Mouse (Mus musculus) thymus, postnatal 10 days (tissue): ENCODE measurements at regions not wholly inside any gene's neighbourhood (a gene's known extent, or its start where the extent isn't known, plus 50 kb on each side); places are given as distances from the start of the nearest gene placed in this dataset.

Experiments
- DNase-seq, 2 experiments: peaks; one replicate each; pipeline ENCODE4 v3.0.0; 2021; ENCODE audit warnings: low spot score in 2 of 2

DNA sequence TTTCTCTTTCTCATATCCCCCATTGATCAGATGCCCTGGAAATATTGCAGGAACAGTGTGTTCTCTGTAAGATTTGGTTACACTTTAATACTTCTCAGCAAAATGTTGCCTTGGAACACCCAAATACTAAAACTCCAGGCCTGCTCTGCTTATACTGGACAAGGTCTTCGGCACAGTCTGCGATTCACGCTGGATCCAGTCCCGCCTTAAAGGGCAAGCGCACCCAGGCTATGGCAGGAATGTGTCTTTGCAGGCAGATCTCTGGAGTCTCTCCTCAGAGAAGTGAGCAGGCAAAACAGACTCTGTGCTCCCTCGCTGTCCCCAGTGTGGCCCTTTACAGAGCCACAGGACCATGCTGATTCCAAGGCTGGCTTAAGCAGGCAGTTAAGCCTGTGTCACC lies 246.2 kb upstream of the Runx1 start:
- no peak for DNase-seq

DNA sequence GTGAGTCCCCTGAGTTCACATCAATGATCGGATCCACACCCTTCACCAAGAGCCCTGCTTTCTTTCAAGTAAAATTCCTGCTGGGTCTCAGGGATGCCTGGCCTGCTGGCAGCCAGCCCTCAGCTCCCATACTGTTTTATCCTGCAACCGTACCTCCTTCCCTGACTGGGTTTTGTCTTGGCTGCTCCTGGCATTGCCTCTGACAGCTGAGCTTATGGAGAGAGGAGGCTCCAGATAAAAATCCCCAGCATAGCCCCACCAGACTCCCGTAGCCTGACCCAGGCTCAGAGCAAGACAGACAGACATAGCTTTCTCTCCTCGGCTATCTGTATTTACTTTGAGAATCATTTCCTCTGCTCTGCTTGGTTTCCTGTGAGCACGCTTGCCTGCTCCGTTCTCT lies 245.8 kb upstream of the Runx1 start:
- no peak for DNase-seq

DNA sequence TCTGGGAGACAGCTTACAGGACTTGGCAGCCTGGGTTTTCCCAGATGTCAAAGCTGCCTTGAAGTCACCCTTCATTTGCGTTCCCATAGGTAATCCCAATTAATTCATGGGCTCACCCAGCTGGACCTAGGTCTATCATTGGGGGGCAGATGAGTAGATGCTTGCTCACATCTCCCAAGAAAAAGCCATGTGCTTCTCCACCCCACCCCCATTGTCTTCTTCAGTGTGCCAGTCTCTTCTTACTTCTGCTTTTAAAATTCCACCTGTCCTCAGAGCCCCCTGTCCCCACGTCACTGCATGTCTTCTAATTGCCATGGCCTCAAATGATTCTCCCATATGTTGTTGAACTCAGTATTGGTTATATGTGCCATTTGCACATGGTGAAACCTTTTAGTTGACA lies 240.9 kb upstream of the Runx1 start:
- no peak for DNase-seq

DNA sequence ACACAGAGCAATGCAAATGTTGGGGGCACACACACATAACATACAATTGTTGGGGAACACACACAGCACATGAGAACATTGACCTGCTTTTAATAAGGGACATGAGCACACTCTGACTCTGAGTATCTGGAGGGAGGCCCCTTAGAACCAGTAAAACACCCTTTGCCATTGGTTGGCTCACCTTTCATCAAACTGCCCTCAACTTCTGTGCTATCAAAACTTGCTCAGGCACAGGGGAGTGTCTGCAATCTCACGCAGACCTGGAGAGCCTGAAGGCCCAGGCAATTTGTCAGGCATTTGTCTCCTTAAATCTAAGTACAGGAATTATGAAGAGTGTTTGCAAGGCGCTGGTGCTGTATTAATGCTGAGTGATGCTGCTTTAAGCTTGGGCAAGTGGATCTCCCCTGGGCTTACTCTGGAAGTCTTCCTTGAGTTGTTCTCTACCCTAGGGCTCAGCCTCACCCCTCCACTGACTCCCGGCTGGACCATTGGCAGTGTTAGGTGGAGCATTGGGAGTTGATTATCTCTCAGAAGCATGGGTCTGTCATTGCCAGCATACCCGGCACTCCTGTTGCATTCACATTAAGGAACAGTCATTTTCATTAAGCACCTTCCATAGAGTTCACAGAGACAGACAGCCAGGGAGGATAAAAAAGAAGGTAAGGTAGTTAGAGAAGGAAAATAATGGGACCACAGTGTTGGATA lies 235.7 kb upstream of the Runx1 start:
- DNase-seq, result no peak

DNA sequence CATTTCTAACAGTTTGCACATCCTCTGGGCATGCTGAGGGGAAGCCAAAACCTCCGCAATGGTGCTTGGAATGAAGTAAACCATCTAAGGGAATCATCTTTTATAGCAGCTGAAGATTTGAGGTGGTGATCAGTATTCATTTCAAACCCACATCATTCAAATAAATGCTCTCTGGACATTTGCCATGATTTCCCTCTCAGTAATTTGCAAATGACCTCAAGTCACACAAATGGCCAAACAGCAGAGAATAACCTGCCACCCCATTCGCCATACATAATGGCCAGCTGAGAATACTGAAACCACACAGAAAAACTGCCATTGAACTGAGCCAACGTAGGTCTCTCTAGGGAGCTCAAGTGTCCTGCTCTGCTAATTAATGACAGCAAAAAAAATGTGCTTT lies 230.3 kb upstream of the Runx1 start:
- DNase-seq, result no peak

DNA sequence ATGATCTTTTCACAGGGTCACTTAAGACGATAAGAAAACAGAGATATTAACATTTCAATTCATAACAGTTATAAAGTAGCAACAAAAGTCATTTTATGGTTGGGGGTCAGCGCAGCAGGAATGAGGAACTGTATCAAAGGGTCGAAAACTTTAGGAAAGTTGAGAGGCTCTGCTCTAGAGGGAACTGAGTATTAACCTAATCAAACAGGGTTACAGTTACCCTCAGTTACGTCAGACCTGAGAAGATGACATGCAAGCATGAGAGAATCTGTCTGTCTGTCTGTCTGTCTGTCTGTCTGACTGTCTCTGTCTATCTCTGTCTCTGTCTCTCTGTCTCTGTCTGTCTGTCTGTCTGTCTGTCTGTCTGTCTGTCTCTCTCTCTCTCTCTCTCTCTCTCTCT lies 229.6 kb upstream of the Runx1 start:
- no peak for DNase-seq

DNA sequence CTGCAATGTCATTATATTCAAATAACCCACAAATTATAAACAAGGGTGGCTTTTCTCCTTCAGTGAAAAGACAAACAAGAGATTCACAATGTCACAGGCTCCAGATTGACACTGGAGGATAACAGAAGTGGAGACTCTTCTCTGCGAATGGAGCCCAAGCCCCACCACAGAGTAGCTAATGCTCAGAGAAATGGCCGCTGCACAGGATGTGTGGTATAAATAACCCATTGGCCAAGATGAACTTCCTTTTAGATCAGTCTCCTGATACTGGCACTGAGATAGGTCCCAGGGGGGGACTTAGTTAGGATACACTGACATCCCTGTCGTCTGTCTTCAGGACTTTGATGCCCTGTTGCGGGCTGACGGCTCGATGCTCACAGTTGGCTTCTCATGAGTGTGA lies 225.3 kb upstream of the Runx1 start:
- no peak for DNase-seq

DNA sequence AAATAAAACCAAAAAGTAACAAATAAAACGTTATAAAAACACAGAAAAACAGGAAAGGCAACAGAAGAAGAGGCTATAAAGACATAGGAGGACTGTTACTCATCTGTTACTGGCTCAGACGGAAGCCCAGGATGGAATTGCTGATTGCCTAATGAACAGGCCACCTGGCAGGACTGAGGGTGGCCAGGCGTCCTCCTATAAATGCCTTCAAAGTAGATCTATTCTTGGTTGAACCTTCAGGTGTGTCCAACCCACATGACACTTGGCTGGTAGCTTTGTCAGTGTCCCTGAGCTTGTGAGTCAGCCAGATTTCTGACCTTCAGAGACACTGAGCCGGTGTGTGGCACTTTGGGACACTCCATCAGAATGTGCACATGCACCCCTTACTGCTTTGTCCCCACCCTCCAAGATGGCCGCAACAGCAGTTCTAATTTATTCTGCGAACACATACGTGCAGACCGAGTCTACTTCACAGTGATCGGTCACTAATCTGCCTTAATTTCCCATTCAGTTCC lies 222.5 kb upstream of the Runx1 start:
- no peak for DNase-seq

DNA sequence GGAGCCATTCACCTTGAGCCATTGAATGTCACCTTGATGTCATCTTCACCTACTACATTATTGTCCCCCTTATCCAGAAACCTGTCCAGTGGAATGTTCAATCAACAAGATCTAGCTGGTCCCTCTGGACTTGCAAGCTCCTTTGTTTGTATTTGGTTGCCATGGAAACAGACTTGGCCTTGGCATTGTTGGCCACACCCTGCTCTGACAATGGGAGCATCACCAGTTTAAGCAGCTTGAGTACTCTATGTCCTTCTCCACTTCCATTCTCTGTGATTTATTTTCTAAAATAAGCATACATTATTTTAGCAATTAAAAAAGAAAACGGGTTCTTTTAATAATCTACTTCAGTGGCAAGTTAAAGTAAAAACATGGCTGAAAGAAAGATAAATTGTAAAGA lies 221.6 kb upstream of the Runx1 start:
- DNase-seq, result no peak

DNA sequence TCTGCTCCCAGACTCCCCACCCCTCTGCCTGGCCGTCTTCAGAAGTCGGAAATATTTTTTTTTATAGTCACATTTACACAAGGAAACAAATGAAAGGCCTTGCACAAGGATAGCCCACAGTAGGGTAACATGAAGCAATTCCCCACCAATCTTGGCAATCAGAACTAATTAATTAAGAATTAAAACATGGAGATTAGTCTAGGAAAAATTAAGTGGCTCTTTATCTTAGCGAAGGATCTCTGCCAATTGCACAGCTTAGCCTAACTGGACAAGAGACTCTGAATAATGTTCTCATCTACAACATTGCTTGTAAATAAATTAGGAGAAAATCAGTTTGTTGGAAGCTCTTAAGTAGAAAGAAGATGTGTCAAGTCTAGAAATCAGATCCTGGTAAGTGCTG lies 220.3 kb upstream of the Runx1 start:
- no peak for DNase-seq

DNA sequence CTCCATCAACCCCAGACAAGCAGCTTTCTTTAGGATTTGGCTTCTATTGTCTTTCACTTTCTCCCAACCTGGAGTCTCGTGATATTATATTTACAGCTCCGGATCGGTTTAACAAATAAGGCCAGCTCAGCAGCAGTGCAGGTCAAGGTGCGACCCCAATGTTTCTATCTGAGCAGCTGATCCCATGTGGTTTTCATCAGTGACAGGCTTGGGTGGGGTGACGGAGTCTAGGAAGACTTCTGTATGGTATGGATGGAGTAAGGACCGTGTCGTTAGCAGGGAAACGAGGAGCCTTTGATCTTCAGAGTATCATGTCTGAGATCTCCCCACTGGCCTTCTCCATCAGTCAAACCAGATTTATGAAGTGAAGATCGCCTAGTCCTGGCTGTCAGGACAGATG lies 217.4 kb upstream of the Runx1 start:
- no peak for DNase-seq

DNA sequence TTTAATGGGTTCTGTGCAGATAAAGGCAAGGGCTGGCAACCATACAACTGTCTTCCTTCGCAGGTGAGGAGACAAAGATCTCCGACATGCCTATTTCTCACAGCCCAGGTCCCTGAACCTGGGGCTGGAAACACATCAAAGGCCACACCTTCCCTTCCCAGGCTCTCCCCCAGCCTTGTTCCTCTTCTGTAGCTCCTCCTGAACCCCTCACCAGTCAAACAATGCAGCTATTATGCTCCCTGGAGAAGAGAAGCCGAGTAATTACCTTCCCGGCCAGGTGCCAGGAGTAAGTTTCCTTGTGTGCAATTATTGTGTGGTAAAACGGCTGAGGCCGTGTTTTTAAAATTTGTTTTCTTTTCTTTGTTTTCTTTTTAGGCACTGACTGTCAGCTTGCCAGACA lies 217.0 kb upstream of the Runx1 start:
- DNase-seq, result no peak

DNA sequence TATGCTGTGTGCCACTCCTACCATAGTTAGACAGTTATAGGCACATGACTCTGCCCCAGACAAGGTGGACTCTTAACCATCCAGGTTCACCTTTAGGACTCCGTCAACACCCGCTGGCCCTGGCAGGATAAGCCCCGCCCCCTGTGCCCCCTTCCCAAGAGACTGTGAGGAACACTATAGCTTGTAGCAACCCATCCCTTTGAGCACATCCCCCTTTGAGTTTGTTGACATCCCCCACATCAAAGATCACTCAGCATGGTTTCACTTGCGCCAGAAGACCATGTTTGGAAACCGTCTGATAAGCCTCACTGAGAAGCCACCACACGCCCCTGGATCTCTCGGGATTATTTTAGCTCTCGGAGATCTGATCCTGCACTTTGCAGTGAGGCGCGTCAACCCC lies 216.5 kb upstream of the Runx1 start:
- no peak for DNase-seq

DNA sequence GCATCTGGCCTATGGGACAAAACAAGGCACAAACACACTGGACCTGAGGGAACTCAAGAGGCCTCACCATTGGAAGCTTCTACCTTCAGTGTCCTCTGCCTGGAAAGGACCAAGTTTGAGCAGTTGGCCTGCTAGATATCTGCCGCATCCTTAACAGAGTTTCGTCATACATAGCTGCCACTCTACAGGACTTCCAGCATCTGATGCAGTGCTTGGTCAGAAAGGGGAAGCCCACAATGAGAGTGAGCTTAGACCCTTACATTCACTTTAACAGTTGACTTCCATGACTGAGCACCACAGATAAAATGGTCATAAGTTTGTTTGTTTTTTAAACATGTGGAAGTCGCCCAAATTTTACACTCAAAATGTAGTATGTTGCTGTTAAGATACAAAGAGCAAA lies 215.9 kb upstream of the Runx1 start:
- no peak for DNase-seq

DNA sequence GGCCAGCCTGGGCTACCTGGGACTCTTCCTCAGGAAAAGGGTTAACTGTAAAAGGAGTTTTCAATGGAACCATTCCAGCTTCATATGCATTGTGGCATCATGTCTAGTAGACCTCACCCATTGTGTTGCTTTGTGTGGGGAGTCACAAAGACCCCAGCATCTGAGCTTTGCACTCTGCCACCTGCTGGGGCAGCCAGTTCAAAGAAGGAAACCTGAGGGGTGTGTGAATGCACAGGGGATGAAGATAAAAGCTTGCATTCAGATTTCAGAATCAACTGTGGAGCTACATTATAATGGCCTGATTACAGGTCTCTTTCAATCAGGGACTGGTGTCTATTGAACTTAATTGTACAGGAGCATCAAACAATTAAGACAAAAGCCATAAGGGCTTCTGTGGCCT lies 215.4 kb upstream of the Runx1 start:
- peak in 1 of 2 experiments; percentile 44 for DNase-seq

DNA sequence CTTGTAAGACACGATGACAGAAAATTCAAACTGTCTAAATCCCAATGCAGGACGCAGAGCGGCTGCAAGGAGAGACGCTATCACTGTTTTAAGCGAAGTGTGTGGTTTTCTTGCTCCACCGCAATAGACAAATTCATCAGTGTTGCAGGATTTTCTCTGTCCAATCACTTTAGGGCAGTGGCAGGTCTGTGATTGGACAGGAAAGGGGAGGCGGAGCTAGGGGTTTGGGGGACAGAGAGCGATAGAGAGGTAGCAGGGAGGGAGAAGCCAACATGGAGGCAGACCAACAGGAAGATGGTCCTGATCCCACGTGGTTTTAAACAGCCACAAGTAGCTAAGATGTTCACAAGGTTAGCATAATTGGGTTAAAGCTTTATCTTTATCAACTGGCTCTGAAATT lies 209.7 kb upstream of the Runx1 start:
- DNase-seq, result no peak

DNA sequence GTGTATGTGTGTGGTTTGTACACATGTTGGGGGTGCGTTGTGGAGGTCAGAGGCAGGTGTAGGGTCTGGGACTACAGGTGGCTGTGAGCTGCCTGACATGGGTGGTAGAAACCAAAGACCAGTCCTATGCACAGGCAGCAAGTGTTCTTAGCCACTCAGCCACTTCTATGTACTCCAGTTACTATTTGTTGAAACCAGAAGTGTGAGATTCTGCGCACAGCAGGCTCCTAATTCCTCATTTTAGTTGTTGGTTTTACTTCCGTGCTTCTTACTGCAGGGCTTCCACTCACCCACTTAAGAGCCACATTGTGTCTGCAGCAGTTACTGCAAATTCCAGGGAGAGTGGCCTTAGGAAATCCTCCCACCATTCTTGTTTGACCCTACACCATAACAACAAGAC lies 208.0 kb upstream of the Runx1 start:
- DNase-seq, result no peak

DNA sequence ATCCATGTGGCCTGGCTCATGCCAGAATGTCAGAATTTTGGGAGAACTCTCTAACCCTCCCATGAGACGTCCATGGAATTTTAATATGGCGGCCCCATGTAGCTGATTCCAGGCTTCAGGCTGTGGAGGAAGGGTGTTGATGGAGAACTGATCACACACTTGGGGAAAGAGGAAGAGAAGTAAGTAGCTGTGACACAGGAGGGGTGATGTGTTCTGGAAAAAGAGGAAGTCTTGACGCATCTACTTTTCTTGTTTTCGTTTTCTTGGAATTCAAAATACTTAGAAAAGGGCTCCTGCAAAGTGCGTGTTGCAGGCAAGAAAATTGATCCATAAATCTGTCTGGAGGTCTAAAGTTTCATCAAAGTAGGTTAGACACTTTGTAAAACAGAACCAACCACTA lies 205.7 kb upstream of the Runx1 start:
- no peak for DNase-seq

DNA sequence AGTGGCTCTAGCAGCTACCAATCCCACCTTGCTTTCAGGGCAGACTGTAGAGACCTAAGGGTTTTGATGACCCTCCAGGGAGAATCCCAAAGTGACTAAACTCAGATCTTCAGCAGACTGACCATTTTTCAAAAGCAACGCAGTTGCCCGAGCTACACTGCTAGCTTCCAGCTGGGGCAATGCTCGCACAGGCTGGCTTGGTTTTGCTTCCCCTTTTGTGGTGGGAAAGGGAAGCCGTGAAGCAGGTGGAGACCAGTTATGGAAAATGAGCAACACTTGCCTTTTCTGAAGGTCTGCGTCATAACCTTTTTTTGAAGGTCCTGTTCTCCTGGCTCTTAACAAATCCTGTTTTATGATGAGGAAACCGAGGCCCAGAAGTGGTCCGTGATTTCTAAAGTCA lies 202.7 kb upstream of the Runx1 start:
- DNase-seq, result no peak

DNA sequence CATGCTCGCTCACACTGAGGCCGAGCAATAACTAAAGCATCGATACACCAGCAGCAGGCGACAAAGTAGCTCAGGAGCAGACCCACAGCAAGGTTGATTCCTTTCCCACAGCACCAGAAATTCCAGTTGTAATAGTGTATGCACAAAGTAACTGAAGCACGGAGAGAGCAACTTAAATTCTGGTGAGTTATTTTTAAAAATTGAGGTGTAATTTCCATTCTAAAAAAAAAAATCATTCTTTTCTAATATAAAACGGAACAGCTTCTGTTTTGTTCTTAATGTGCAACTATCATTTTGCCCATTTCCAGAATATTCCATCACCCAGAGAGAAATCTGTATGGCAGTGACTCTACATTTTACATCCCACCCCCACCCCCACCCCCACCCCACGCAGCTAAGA lies 202.1 kb upstream of the Runx1 start:
- DNase-seq, result no peak

DNA sequence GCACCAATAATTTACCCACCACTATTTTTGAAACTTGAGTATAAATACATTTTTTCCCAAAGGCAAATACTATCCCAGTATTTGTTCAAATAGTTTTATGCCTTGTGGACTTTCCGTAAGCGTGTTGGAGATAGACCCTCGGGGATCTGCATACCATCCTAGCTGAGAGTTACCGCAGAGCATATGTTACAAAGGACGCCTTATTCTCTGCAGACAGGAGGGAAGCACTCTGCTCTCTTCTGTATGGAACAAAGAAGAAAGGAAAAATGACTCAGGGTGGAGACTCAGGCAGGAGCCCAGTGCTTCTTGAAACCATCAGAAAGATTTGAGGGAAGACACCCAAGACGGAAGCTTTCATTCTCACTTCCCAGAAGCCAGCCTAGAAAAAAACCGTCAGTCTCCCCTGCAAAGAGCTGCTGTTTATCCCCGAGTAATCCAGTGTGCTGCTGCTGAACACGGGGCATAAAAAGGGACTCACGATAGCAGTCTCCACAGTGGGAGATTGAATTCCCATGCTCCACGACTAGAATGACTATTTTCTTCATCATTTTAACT lies 200.2 kb upstream of the Runx1 start:
- DNase-seq, result no peak

DNA sequence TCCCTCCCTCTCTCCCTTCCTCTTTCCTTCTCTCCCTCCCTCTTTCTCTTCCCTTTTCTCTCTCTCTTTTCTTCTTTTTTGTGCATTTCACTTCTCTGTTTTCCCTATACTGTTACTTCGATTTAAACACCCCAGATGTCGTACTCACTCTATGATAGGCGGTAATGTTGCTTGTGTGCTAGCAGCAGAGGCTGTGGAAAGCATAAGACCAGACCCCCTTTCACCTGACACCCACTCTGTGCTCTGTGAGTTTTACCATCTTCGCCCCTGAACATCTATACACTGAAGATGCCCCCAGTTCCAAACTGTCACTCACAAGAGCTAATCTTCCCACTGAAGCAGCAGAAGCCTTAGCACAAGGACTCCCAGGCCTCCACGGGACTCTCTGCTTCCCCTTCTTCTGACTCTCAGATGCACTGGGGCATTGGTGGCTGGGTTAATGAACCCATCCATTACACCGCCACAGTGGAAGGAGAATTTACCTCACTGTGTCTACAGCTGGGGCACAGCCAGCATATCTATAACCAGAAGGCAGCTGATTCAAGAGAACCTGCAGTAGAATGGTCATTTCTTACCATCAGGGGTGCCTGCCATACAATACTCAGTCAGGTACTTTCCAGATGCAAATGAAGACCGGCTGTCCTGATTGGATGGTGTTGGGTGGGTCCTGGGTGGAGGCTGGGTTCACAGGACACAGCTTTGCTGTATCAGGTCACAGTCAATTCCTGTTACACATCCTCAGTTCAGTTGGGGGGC lies 194.0 kb upstream of the Runx1 start:
- no peak for DNase-seq

DNA sequence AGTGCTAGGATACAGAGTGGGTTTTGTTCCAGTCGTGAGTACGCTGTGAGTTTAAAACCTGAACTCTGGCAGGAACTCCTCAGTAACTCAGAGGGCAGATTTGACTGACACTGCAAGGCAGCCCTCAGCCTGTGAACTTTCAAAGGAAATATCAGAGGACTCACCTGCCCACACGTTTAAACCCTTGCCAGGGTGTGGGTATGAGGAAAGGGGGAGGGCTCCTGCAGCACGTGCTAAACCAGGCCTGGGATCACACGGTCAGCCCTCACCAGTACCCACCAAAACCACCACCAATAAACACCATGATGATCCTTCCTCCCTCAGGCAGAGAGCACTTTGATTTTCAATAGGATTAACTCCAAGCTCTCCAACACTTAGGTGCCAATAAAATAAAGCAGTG lies 192.8 kb upstream of the Runx1 start:
- DNase-seq, result no peak
